Mouse (Mus musculus): ENCODE results near the gene Smg7.

Smg7 gene

GRCm38 (mm10) chr1:152807619-152808391 is 94.6 kb downstream of the Smg7 start:
- no peak for DNase-seq (ENCODE audit: low read depth)

- DNase-seq (ENCODE audit: low read depth): no peak
These were observed 97.5 kb downstream of the Smg7 start for GRCm38 (mm10) chr1:152804907-152805306.

GRCm38 (mm10) chr1:152800633-152801176 is 101.7 kb downstream of the Smg7 start:
- DNase-seq (ENCODE audit: low read depth): no peak

- no peak for DNase-seq (ENCODE audit: low read depth)
These were observed 102.5 kb downstream of the Smg7 start, which contains the start of gene Ncf2 for GRCm38 (mm10) chr1:152799897-152800296. Ncf2 (plus strand) TSS chr1:152800194.

- no peak for DNase-seq (ENCODE audit: low read depth)
These were observed 104.3 kb downstream of the Smg7 start for GRCm38 (mm10) chr1:152798125-152798524.

GRCm38 (mm10) chr1:152796683-152797263 is 105.7 kb downstream of the Smg7 start:
- DNase-seq (ENCODE audit: low read depth): no peak

GRCm38 (mm10) chr1:152795688-152796255 is 106.7 kb downstream of the Smg7 start:
- DNase-seq (ENCODE audit: low read depth): no peak

GRCm38 (mm10) chr1:152793495-152794130 is 108.8 kb downstream of the Smg7 start:
- no peak for DNase-seq (ENCODE audit: low read depth)

- no peak for DNase-seq (ENCODE audit: low read depth)
These were observed 109.5 kb downstream of the Smg7 start for GRCm38 (mm10) chr1:152792736-152793494.

GRCm38 (mm10) chr1:152791269-152791668 is 111.2 kb downstream of the Smg7 start:
- DNase-seq (ENCODE audit: low read depth): no peak

- DNase-seq (ENCODE audit: low read depth): no peak
These were observed 111.6 kb downstream of the Smg7 start for GRCm38 (mm10) chr1:152790821-152791220.

- DNase-seq (ENCODE audit: low read depth): peak; percentile 48
These were observed 112.2 kb downstream of the Smg7 start for GRCm38 (mm10) chr1:152790254-152790653.

- no peak for DNase-seq (ENCODE audit: low read depth)
These were observed 114.3 kb downstream of the Smg7 start for GRCm38 (mm10) chr1:152788121-152788660.

Measured in induced T-regulatory cell, adult 2 months (primary cell).